Mouse (Mus musculus) small intestine, adult 2 months (tissue): Measurements from ENCODE around the gene Ak4. TPM values are rescaled to one million over a fixed set of nuclear protein-coding genes. Genes with fewer than 3 reads are reported as not detected.

Experiments
- H3K27ac ChIP-seq: fragments of 200-500 bp; 2 replicates; pipeline ENCODE4 v1.5.1; 2012; ENCODE audit warnings: low read depth, low read length, control low read depth, inconsistent platforms; ENCODE audit not compliant: insufficient read depth
- H3K27me3 ChIP-seq: fragments of 200-500 bp; 2 replicates; pipeline ENCODE4 v1.6.1; 2012; ENCODE audit warnings: mild to moderate bottlenecking, moderate library complexity, low read length, inconsistent platforms; ENCODE audit not compliant: control insufficient read depth, insufficient read depth
- H3K36me3 ChIP-seq: fragments of 200-500 bp; 2 replicates; pipeline ENCODE4 v1.6.1; 2012; ENCODE audit warnings: mild to moderate bottlenecking, low read length, control low read depth, inconsistent platforms; ENCODE audit not compliant: control insufficient read depth, insufficient read depth
- H3K4me1 ChIP-seq: fragments of 200-500 bp; 2 replicates; pipeline ENCODE4 v1.6.1; 2012; ENCODE audit warnings: low read length, inconsistent platforms, mixed read lengths; ENCODE audit not compliant: control insufficient read depth, insufficient read depth, insufficient read length
- H3K4me3 ChIP-seq: fragments of 200-500 bp; 2 replicates; pipeline ENCODE4 v1.5.1; 2012; ENCODE audit warnings: low read depth, mild to moderate bottlenecking, control low read depth, inconsistent platforms, low read length, moderate library complexity
- CTCF ChIP-seq: fragments of 200-500 bp; IDR thresholded peaks from 2 replicates; pipeline ENCODE4 v1.5.1; 2012; ENCODE audit warnings: low read depth, mild to moderate bottlenecking, control low read depth, inconsistent platforms, low read length, moderate library complexity, mixed read lengths; ENCODE audit not compliant: insufficient replicate concordance, insufficient read length; ENCODE audit errors: extremely low read depth
- POLR2A ChIP-seq: fragments of 200-500 bp; IDR thresholded peaks from 2 replicates; pipeline ENCODE4 v1.6.1; 2012; ENCODE audit warnings: low read depth, mild to moderate bottlenecking, control low read depth, inconsistent platforms, low read length, moderate library complexity
- WGBS: fragments of 180-500 bp; shearing (Covaris S2); methylation state at CpG from one replicate; pipeline ENCODE4 v1.1.7; 2018; 5-methylcytosine and 5-hydroxymethylcytosine counted together
- polyA plus RNA-seq: library from polyadenylated mRNA; depleted of rRNA; stranded (reverse); fragments of >200 nt; gene quantifications from 2 replicates; pipeline ENCODE4 v1.2.3, GENCODE M21; 2012

Gene Ak4
- polyA plus RNA-seq, 1 experiment, result 0.20 TPM

DNA sequence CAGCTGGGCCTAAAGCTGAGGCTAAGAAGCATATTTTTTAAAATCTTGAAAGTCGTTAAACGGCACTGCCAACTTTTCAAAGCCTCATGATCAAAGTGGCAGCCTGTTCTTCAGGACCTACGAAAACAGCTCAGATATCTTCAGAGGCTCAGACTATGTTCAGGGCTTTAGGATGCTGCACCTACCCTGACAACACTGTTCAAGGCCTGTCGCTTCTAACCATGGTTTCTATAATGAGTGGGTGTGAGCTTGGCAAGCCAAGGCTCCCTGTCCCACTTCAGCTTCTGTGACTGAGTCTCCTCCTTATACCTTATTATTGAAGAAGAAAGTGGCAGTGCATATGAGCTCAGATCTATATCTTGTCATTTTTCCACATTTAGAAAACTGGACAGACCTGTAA lies 40.3 kb downstream of the Ak4 start:
- Histone ChIP-seq H3K27ac (no peak overlapping the region), H3K4me1 (no peaks in the 10 kb centered on the region), H3K27me3 (no peaks in the 10 kb centered on the region), H3K4me3 (no peak overlapping the region), H3K36me3 (no peaks in the 10 kb centered on the region)
- 85% methylated on average over 4 of the region's 4 CpGs for WGBS
- TF ChIP-seq POLR2A, result no peak
- TF ChIP-seq CTCF, result no peak

DNA sequence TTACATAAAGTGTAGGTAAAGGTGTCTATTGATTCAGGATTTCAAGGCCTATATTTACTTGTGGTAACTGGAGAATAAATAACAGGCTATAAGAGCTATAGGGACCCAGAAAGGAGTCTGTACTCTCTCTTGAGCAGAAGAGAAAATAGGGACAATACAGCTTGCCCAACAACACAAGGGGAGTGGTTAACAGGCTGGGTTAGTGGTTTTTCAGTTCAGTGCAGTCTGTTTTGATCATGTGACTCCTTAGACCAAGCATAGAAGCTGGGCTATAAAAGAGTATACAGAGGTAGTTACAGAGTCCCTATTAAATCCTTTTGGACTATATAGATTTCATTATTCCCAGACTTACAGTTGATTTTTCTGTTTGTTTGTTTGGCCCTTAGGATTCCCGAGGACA lies 41.0 kb downstream of the Ak4 start:
- H3K27me3 ChIP-seq, result no peaks in the 10 kb centered on the region
- no peaks in the 10 kb centered on the region for H3K36me3 ChIP-seq
- H3K4me3 ChIP-seq, result no peak overlapping the region
- WGBS, result 66% methylated on average over 1 of the region's 1 CpGs
- no peaks in the 10 kb centered on the region for H3K4me1 ChIP-seq
- no peak for TF ChIP-seq CTCF
- no peak for TF ChIP-seq POLR2A
- H3K27ac ChIP-seq, result no peak overlapping the region

DNA sequence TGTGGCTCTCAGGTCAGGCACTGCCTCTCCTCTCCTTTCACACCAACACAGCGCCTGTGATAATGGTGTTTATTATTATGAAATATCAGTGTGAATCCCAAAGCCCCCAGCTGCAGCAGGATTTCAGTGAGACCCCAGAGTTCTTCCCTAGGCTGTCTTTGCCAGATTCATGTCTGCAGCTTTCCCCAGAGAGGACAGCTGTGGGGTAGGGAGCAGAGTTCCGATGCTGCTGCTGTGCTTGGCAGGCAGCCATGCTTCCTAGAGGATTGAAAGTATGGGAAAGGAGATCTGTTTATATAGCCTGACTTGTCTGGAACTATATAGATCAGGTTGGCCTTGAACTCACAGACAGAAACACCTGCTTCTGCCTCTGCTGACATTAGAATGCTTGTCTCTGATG lies 43.0 kb downstream of the Ak4 start:
- Histone ChIP-seq H3K36me3 (no peaks in the 10 kb centered on the region), H3K4me1 (no peaks in the 10 kb centered on the region), H3K4me3 (no peak overlapping the region), H3K27me3 (no peaks in the 10 kb centered on the region), H3K27ac (no peak overlapping the region)
- WGBS, result 57% methylated on average over 2 of the region's 2 CpGs
- no peak for TF ChIP-seq CTCF

DNA sequence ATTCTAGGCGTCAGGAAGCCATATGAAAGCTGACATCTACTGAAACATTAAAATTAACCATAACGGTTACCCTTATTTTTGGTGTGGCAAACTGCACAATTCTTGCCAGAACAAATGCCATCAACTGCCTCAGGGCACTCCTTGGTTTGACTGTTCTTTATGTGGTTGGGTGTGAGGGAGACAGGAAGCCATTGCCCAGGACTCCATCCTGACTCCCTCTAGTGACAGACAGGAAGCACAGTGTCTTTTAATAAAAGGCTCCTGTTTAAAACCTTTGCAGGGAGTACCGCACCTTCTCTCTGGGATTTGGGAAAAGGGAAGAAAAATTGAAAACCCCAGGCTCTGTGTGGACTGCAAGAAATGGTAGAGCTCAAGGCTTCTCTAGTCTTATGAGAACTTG lies 47.2 kb downstream of the Ak4 start:
- no peak overlapping the region for H3K4me3 ChIP-seq

DNA sequence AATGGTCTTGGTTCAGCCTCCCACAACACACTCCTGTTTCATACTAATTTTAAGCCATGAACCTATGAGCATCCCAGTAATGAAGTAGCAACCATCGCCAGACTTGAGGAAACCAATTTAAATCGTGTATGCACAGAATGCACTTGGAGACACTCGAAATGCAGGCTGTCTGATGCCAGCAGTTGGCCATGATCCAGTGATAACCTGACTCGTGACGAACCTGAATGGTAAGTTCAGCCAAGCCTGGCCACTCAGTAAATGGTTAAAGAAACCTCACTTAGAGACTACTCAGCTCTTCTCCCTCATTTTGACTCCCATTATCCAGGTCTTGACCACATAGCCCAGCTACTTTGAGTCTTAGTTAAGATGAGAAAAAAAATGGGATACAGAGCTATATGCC lies 50.2 kb downstream of the Ak4 start:
- Histone ChIP-seq H3K27ac (no peak overlapping the region), H3K36me3 (no peaks in the 10 kb centered on the region), H3K4me1 (0 out of 2 replicates have a peak, but pooled peaks cover 2% of the 10 kb centered on the region), H3K4me3 (no peak overlapping the region), H3K27me3 (no peaks in the 10 kb centered on the region)
- TF ChIP-seq POLR2A (no peak), CTCF (no peak)
- 47% methylated on average over 5 of the region's 5 CpGs for WGBS

More for the DNA sequence above, 47.2 kb downstream of the Ak4 start:
- no peaks in the 10 kb centered on the region for H3K36me3 ChIP-seq
- H3K27me3 ChIP-seq, result no peaks in the 10 kb centered on the region
- TF ChIP-seq POLR2A (no peak), CTCF (no peak)
- WGBS, result 84% methylated on average over 3 of the region's 3 CpGs
- no peak overlapping the region for H3K27ac ChIP-seq
- H3K4me1 ChIP-seq, result no peaks in the 10 kb centered on the region

DNA sequence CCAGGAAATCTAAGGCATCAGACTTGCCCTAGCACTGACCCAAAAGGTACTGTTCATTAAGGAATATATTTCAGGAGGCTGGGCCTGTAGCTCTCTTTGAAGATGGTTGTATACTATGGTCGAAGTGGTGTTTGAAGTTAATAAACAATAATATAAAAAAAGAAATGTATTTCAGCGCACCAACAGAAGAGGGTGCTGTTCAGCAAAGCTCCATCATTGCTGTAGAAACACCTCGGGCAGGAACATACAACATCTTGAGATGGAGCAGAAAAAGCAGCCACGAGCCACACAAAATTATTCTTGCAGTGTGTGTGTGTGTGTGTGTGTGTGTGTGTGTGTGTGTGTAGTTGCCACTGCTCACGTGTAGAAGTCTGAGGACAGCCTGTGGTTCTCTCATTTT lies 51.5 kb downstream of the Ak4 start:
- H3K36me3 ChIP-seq, result no peaks in the 10 kb centered on the region
- WGBS, result 33% methylated on average over 5 of the region's 5 CpGs
- TF ChIP-seq POLR2A, result no peak
- no peak for TF ChIP-seq CTCF
- no peak overlapping the region for H3K4me3 ChIP-seq
- H3K27ac ChIP-seq, result no peak overlapping the region
- H3K4me1 ChIP-seq, result 0 out of 2 replicates have a peak, but pooled peaks cover 2% of the 10 kb centered on the region
- no peaks in the 10 kb centered on the region for H3K27me3 ChIP-seq

DNA sequence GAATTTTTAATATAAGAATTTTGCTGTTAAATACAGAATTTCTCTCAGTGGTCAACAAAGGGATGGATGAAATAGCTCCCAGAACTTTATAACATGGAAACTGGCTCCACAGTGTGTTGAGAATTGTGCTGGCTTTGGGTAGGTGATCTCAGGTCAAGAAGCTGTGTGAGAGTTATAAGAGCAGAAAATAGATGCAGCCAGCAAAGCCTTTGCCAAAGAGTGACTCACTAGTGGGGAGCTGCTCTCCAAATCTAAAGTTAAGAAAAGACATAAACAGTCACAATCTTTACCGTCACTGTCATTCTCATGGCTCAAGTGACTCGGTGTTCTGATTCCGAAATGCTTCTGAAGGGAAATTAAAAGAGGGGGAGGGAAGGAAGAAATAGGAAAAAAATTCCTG lies 53.7 kb downstream of the Ak4 start:
- Histone ChIP-seq H3K36me3 (no peaks in the 10 kb centered on the region), H3K4me1 (0 out of 2 replicates have a peak, but pooled peaks cover 2% of the 10 kb centered on the region), H3K4me3 (no peak overlapping the region), H3K27me3 (no peaks in the 10 kb centered on the region), H3K27ac (no peak overlapping the region)
- TF ChIP-seq CTCF (no peak), POLR2A (no peak)
- WGBS, result 68% methylated on average over 3 of the region's 3 CpGs

DNA sequence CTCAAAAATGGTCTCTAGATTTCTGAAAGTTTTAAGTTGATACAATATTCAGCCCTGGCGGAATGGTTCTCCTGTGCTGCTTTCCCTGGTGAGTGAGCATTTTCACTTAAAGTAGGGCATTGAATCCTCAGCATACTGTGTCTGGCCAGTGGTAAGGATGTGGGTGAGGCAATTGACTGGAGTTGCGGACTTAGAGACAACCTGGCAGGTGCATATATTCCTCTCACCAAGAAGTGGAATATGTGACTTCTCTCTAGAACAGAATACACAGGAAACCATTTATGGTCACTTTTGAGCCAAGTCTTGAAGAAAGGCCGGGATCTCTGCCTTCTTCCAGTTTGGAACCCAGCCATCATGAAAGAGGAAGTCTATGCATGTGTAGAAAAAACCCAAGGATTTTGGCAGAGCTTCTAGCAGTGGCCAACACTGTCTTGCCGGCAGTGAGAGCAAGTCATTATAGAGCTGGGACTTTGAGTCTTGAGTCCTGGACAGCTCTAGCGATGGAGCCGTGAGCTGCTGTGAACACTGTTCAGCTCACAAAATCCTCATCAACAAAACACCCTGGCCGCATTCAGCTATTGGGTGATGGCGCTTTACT lies 71.3 kb downstream of the Ak4 start:
- no peaks in the 10 kb centered on the region for H3K4me1 ChIP-seq
- TF ChIP-seq CTCF, result no peak
- peaks cover 3% of the 10 kb centered on the region; the same call in 1 of the 2 replicates for H3K27me3 ChIP-seq
- H3K4me3 ChIP-seq, result no peak overlapping the region
- H3K36me3 ChIP-seq, result no peaks in the 10 kb centered on the region
- WGBS, result 71% methylated on average over 8 of the region's 8 CpGs
- no peak overlapping the region for H3K27ac ChIP-seq
